Mouse (Mus musculus) brain, embryonic 14.5 days (tissue): ENCODE data around the gene Pknox1.

Source experiments
- CTCF ChIP-seq: fragments of 200-500 bp; IDR thresholded peaks from 2 replicates; pipeline ENCODE4 v1.5.1; 2012; ENCODE audit warnings: inconsistent platforms, mild to moderate bottlenecking, moderate library complexity, borderline replicate concordance; ENCODE audit not compliant: insufficient read depth, insufficient read length; ENCODE audit errors: extremely low read depth
- POLR2A ChIP-seq: fragments of 200-500 bp; IDR thresholded peaks from 2 replicates; pipeline ENCODE4 v1.6.1; 2012; ENCODE audit warnings: mild to moderate bottlenecking, inconsistent platforms, borderline replicate concordance; ENCODE audit not compliant: poor library complexity, insufficient read depth, insufficient read length, severe bottlenecking; ENCODE audit errors: extremely low read depth

DNA sequence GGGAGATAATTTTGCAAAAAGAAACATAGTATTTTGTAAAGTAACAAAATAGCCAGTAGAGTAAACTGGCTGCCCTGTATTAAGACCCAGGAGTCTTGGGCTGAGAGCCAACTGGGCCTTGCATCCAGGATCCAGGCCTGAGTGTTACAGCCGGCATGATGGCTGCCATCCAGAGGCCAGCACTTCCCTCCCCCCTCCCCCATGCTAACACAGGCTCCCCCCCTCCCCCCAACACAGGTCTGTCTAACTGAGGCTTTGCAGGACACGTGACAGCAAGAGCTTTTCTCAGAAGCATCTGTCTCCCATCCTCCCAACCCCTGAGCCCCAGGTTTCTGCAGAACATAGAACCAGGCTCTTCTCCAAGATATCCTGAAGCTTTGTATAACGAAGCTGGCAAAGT, 43.6 kb upstream of the Pknox1 start:
- no peak for TF ChIP-seq POLR2A
- TF ChIP-seq CTCF, result no peak
